Mouse (Mus musculus): ENCODE results near the gene Fanca. TPM values are rescaled to one million over a fixed set of nuclear protein-coding genes. Genes with fewer than 3 reads are reported as not detected.

Fanca gene
- polyA plus RNA-seq, 1 experiment from 2014 or later, result 29.8 TPM

DNA sequence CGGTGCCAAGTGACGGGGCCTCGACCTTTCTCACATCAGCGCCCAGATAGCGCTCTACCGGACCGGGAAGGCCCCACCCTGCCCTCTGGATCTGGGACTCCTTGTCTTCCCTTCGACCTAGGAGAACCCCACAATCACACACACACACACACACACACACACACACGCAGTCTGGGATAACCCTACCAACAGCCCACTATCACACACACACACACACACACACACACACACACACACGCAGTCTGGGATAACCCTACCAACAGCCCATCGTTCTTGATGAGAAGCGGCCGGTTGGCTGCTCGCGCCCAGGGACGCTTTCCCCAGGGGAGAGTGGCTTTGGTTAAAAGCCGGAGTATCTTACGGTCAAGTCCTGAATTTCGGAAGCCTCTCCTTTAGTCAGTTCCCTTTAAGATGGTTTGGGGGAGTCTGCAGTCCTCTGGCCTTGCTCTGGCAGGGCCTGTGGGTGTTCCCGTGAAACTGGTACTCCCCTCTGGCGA lies 14.8 kb upstream of the Fanca start:
- H3K27me3 ChIP-seq (replicated peaks; ENCODE audit: control insufficient read depth, insufficient read depth, low read length), result peaks cover 16% of the 10 kb centered on the region; the same call in 1 of the 2 replicates
- H3K4me3 ChIP-seq (ENCODE audit: low read depth, low read length), result peak overlapping the region; percentile 59
- H3K9me3 ChIP-seq (ENCODE audit: control insufficient read depth, low read length), result no peaks in the 10 kb centered on the region
- no peak for DNase-seq (ENCODE audit: low spot score)
- H3K27ac ChIP-seq (ENCODE audit: low read depth), result no peak overlapping the region
- peak overlapping the region; percentile 81 for H3K4me2 ChIP-seq (ENCODE audit: low read length)
- peaks cover 10% of the 10 kb centered on the region; the same call in 1 of the 2 replicates for H3K4me1 ChIP-seq (replicated peaks; ENCODE audit: control insufficient read depth, insufficient read depth, low read length)
- WGBS, result 5% methylated on average over 21 of the region's 21 CpGs
- no peaks in the 10 kb centered on the region for H3K36me3 ChIP-seq (ENCODE audit: control insufficient read depth, insufficient read depth, low read length)
- 0 out of 2 replicates have a peak, but pooled peaks have one; percentile 7 for ATAC-seq (replicated peaks; ENCODE audit: low FRiP score, low TSS enrichment, low read depth)
- H3K9ac ChIP-seq (ENCODE audit: low read length), result peak overlapping the region; percentile 35

DNA sequence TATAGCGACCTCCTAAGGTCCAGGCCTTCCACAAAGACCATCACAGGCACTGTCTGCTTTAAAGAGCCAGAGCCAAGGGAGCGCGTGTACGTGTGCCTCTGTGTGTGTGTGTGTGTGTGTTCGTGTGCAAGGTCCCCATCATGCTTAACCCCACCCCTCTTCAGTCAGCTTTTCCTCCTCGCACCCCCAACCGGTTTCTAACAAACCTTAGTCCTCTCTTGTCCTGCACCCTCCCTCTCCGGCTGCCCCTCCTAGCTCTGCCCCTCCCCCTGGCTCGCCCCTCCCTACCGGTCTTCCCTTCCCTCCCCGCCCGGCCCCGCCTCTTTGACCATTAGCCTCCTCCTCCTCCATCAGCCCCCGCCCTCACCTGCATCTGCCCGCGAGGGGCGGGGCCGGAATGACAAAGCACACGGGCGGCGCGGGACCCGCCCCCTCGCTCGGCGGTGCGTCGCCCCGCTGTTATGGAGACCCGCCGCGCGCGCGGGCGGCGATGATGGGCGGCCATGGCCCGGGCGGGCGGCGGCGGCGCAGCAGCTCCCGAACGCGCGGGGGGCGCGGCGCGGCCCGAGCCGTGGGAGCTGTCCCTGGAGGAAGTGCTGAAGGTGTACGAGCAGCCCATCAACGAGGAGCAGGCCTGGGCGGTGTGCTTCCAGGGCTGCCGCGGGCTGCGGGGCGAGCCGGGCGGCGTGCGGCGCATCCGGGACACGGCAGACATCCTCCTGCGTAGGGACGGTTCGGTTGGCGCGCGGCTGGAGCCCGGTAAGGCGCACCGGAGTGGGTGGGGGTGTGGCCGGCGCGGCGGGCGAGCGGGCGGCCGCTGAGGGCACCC lies 14.1 kb upstream of the Fanca start, which contains the start of gene Spire2:
Spire2 (plus strand) TSS at position 452 of the 829 bp plus-strand sequence.
- Histone ChIP-seq H3K27ac (ENCODE audit: low read depth) (no peak within 1 kb of the TSS), H3K4me2 (ENCODE audit: low read length) (peak within 1 kb of the TSS; percentile 81), H3K4me3 (ENCODE audit: low read depth, low read length) (peak within 1 kb of the TSS; percentile 59), H3K9me3 (ENCODE audit: control insufficient read depth, low read length) (no peaks in the 10 kb centered on the region), H3K27me3 (replicated peaks; ENCODE audit: control insufficient read depth, insufficient read depth, low read length) (peaks cover 16% of the 10 kb centered on the region; the same call in 1 of the 2 replicates), H3K4me1 (replicated peaks; ENCODE audit: control insufficient read depth, insufficient read depth, low read length) (peaks cover 10% of the 10 kb centered on the region; the same call in 1 of the 2 replicates), H3K9ac (ENCODE audit: low read length) (peak within 1 kb of the TSS; percentile 35), H3K36me3 (ENCODE audit: control insufficient read depth, insufficient read depth, low read length) (no peaks in the 10 kb centered on the region)
- DNase-seq (ENCODE audit: low spot score) (peak; percentile 91), ATAC-seq (replicated peaks; ENCODE audit: low FRiP score, low TSS enrichment, low read depth) (peak; percentile 88)
- 1% methylated on average over 84 of the region's 85 CpGs for WGBS

DNA sequence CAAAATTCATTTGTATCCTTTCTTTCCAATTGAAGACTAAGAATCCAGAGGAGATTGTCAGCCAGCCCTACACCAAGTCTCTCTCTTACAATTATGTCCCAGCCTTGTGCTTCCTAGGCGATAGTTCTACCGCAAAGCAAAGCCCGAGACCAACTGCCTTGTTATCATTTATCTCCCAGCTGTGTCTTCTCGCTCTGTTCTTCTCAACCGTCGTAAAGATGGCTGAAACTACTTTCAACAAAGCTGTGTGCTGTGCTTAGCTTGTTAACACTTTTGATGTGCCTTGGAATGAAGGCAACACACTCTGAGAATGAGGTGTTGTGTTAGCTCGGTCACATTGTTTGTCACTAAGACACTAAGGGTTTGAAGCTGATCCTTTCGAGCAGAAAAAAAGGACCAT lies 13.4 kb upstream of the Fanca start:
- H3K27ac ChIP-seq (ENCODE audit: low read depth), result no peak overlapping the region
- no peaks in the 10 kb centered on the region for H3K9me3 ChIP-seq (ENCODE audit: control insufficient read depth, low read length)
- 26% methylated on average over 8 of the region's 8 CpGs for WGBS

DNA sequence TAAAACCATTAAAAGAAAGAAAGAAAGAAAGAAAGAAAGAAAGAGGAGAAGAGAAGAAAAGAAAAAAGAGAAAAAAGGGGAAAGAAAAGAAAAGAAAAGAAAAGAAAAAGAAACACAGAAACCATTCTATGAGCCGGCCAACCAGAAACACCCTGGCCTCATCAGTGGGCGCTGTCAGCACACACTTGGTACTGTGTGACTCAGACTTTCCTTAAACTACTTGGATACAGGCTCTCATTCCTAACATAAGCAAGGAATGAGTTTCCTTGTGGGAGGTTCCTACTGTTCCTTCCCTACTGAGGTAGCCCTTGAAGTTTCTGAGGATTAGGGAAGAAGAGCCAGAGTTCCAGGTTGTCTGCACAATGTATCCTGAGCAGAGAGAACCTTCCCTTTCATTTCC lies 12.9 kb upstream of the Fanca start:
- ATAC-seq (replicated peaks; ENCODE audit: low FRiP score, low TSS enrichment, low read depth) (no peak), DNase-seq (ENCODE audit: low spot score) (no peak)
- H3K4me2 ChIP-seq (ENCODE audit: low read length), result no peak overlapping the region
- H3K27me3 ChIP-seq (replicated peaks; ENCODE audit: control insufficient read depth, insufficient read depth, low read length), result peaks cover 16% of the 10 kb centered on the region; the same call in 1 of the 2 replicates
- H3K9me3 ChIP-seq (ENCODE audit: control insufficient read depth, low read length), result no peaks in the 10 kb centered on the region
- peaks cover 10% of the 10 kb centered on the region; the same call in 1 of the 2 replicates for H3K4me1 ChIP-seq (replicated peaks; ENCODE audit: control insufficient read depth, insufficient read depth, low read length)
- H3K27ac ChIP-seq (ENCODE audit: low read depth), result no peak overlapping the region
- H3K9ac ChIP-seq (ENCODE audit: low read length), result no peak overlapping the region
- no peak overlapping the region for H3K4me3 ChIP-seq (ENCODE audit: low read depth, low read length)
- 71% methylated on average over 2 of the region's 2 CpGs for WGBS
- H3K36me3 ChIP-seq (ENCODE audit: control insufficient read depth, insufficient read depth, low read length), result no peaks in the 10 kb centered on the region

More for the DNA sequence above, 13.4 kb upstream of the Fanca start:
- no peak for DNase-seq (ENCODE audit: low spot score)
- Histone ChIP-seq H3K9ac (ENCODE audit: low read length) (no peak overlapping the region), H3K4me3 (ENCODE audit: low read depth, low read length) (peak overlapping the region; percentile 59; the same call in 1 of the 2 replicates), H3K27me3 (replicated peaks; ENCODE audit: control insufficient read depth, insufficient read depth, low read length) (peaks cover 16% of the 10 kb centered on the region; the same call in 1 of the 2 replicates), H3K4me2 (ENCODE audit: low read length) (peak overlapping the region; percentile 81), H3K4me1 (replicated peaks; ENCODE audit: control insufficient read depth, insufficient read depth, low read length) (peaks cover 10% of the 10 kb centered on the region; the same call in 1 of the 2 replicates), H3K36me3 (ENCODE audit: control insufficient read depth, insufficient read depth, low read length) (no peaks in the 10 kb centered on the region)
- no peak for ATAC-seq (replicated peaks; ENCODE audit: low FRiP score, low TSS enrichment, low read depth)

DNA sequence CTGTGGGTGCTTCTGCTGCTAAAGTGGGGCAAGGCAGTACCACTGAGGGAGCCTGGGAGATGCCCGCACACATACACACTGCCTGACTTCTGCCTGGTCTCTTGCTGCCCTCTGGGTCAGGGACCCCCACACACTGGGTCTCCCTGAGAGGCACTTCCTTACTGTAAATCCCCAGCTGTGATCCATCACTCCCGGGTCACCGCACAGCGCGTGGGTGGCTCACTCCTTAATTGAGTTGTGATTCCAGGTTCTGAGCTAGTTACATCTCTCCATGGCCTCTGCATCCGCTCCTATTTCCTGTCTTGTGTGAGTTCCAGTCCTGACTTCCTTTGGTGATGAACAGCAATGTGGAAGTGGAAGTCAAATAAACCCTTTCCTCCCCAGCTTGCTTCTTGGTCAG lies 12.3 kb upstream of the Fanca start:
- Histone ChIP-seq H3K9ac (ENCODE audit: low read length) (no peak overlapping the region), H3K27me3 (replicated peaks; ENCODE audit: control insufficient read depth, insufficient read depth, low read length) (peaks cover 16% of the 10 kb centered on the region; the same call in 1 of the 2 replicates), H3K4me2 (ENCODE audit: low read length) (no peak overlapping the region), H3K4me3 (ENCODE audit: low read depth, low read length) (no peak overlapping the region), H3K27ac (ENCODE audit: low read depth) (no peak overlapping the region), H3K36me3 (ENCODE audit: control insufficient read depth, insufficient read depth, low read length) (no peaks in the 10 kb centered on the region), H3K4me1 (replicated peaks; ENCODE audit: control insufficient read depth, insufficient read depth, low read length) (peaks cover 10% of the 10 kb centered on the region; the same call in 1 of the 2 replicates), H3K9me3 (ENCODE audit: control insufficient read depth, low read length) (no peaks in the 10 kb centered on the region)
- no peak for ATAC-seq (replicated peaks; ENCODE audit: low FRiP score, low TSS enrichment, low read depth)
- WGBS, result 63% methylated on average over 6 of the region's 6 CpGs
- no peak for DNase-seq (ENCODE audit: low spot score)

DNA sequence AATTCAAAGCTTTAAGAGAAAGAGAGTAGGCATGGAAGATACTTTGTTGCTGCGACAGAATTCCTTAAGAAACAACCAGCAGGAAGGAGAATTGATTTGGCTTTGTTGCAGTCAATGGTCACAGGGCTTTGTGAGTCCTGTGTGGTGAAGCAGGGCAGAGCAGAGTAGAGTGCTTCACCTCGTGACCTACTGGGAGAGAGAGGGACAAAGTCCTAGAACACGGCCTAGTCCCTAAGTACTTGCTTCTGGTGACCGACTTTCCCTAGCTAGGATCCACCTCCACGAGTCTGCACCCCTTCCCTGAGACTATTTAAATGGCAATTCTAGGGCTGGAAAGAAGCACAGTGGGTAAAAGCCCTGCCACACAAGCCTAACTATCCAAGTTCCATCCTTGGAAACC lies 11.6 kb upstream of the Fanca start:
- peaks cover 10% of the 10 kb centered on the region; the same call in 1 of the 2 replicates for H3K4me1 ChIP-seq (replicated peaks; ENCODE audit: control insufficient read depth, insufficient read depth, low read length)
- peaks cover 16% of the 10 kb centered on the region; the same call in 1 of the 2 replicates for H3K27me3 ChIP-seq (replicated peaks; ENCODE audit: control insufficient read depth, insufficient read depth, low read length)
- H3K4me2 ChIP-seq (ENCODE audit: low read length), result no peak overlapping the region
- no peak overlapping the region for H3K27ac ChIP-seq (ENCODE audit: low read depth)
- H3K4me3 ChIP-seq (ENCODE audit: low read depth, low read length), result no peak overlapping the region
- DNase-seq (ENCODE audit: low spot score) (no peak), ATAC-seq (replicated peaks; ENCODE audit: low FRiP score, low TSS enrichment, low read depth) (no peak)
- no peaks in the 10 kb centered on the region for H3K36me3 ChIP-seq (ENCODE audit: control insufficient read depth, insufficient read depth, low read length)
- H3K9ac ChIP-seq (ENCODE audit: low read length), result no peak overlapping the region
- no peaks in the 10 kb centered on the region for H3K9me3 ChIP-seq (ENCODE audit: control insufficient read depth, low read length)
- WGBS, result 76% methylated on average over 5 of the region's 5 CpGs

DNA sequence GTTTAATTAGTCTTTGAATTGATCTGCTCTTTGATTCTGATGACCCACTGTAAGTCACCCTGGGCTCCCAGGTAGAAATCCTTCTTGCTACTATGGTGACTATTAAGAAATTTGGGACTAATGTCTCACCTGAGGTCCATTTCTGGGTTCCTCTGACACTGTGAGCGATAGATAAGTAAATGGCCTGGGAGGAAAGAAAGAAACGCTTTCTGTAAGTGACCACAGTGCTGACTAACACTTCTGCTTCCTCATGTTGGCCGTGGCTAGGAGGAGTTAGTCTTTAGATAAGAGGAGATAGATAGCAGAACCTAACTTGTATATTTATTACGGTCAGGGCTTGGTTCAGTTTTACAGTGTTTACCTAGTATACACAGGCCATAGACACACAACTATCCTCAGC lies 11.0 kb upstream of the Fanca start:
- H3K4me3 ChIP-seq (ENCODE audit: low read depth, low read length), result no peak overlapping the region
- H3K4me2 ChIP-seq (ENCODE audit: low read length), result no peak overlapping the region
- H3K4me1 ChIP-seq (replicated peaks; ENCODE audit: control insufficient read depth, insufficient read depth, low read length), result peaks cover 10% of the 10 kb centered on the region; the same call in 1 of the 2 replicates
- H3K36me3 ChIP-seq (ENCODE audit: control insufficient read depth, insufficient read depth, low read length), result no peaks in the 10 kb centered on the region
- H3K27ac ChIP-seq (ENCODE audit: low read depth), result no peak overlapping the region
- no peaks in the 10 kb centered on the region for H3K9me3 ChIP-seq (ENCODE audit: control insufficient read depth, low read length)
- peaks cover 13% of the 10 kb centered on the region; the same call in 1 of the 2 replicates for H3K27me3 ChIP-seq (replicated peaks; ENCODE audit: control insufficient read depth, insufficient read depth, low read length)
- 67% methylated on average over 4 of the region's 4 CpGs for whole genome bisulfite sequencing
- no peak overlapping the region for H3K9ac ChIP-seq (ENCODE audit: low read length)
- DNase-seq (ENCODE audit: low spot score), result no peak
- ATAC-seq (replicated peaks; ENCODE audit: low FRiP score, low TSS enrichment, low read depth), result no peak

DNA sequence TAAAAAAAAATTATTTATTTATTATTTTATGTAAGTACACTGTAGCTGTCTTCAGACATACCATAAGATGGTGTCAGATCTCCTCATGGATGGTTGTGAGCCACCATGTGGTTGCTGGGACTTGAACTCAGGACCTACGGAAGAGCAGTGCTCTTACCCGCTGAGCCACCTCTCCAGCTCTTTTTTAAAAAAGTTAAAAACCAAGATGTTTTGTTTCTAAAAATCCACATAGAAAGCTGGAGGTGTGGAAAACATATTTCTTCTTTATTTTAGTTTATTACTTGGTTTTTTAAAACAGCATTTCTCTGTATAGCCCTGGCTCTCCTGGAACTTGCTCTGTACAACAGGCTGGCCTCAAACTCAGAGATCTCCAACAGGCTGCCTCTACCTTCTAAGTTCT lies 10.2 kb upstream of the Fanca start:
- Histone ChIP-seq H3K9ac (ENCODE audit: low read length) (no peak overlapping the region), H3K4me3 (ENCODE audit: low read depth, low read length) (no peak overlapping the region), H3K4me2 (ENCODE audit: low read length) (no peak overlapping the region), H3K36me3 (ENCODE audit: control insufficient read depth, insufficient read depth, low read length) (no peaks in the 10 kb centered on the region), H3K4me1 (replicated peaks; ENCODE audit: control insufficient read depth, insufficient read depth, low read length) (peaks cover 10% of the 10 kb centered on the region; the same call in 1 of the 2 replicates), H3K27me3 (replicated peaks; ENCODE audit: control insufficient read depth, insufficient read depth, low read length) (peaks cover 5% of the 10 kb centered on the region; the same call in 1 of the 2 replicates), H3K27ac (ENCODE audit: low read depth) (no peak overlapping the region), H3K9me3 (ENCODE audit: control insufficient read depth, low read length) (no peaks in the 10 kb centered on the region)
- WGBS, result 96% methylated on average over 2 of the region's 2 CpGs
- DNase-seq (ENCODE audit: low spot score) (no peak), ATAC-seq (replicated peaks; ENCODE audit: low FRiP score, low TSS enrichment, low read depth) (no peak)

Measured in intestine, embryonic 14.5 days (tissue).